Mouse (Mus musculus) stomach, embryonic 15.5 days (tissue): ENCODE data around the gene Man2b1. TPM values are rescaled to one million over a fixed set of nuclear protein-coding genes. Genes with fewer than 3 reads are reported as not detected.

ENCODE experiments used
- ATAC-seq: fragments of 200-750 bp; cut with Nextera tagmentation; 2 replicates; pipeline ENCODE4 v1.8.0; 2017; ENCODE audit warnings: low read depth, moderate number of reproducible peaks, moderate TSS enrichment; ENCODE audit not compliant: insufficient read depth, low FRiP score
- H3K27ac ChIP-seq: fragments of 300-500 bp; sonication (generic); 2 replicates; pipeline ENCODE4 v1.5.1; 2015; ENCODE audit warnings: mild to moderate bottlenecking, inconsistent platforms
- H3K27me3 ChIP-seq: fragments of 300-500 bp; sonication (generic); replicated peaks from 2 replicates; pipeline ENCODE4 v1.6.1; 2015; ENCODE audit warnings: inconsistent platforms
- H3K36me3 ChIP-seq: fragments of 300-500 bp; sonication (generic); 2 replicates; pipeline ENCODE4 v1.6.1; 2015; ENCODE audit warnings: inconsistent platforms
- H3K4me1 ChIP-seq: fragments of 300-500 bp; sonication (generic); 2 replicates; pipeline ENCODE4 v1.6.1; 2015; ENCODE audit warnings: inconsistent platforms
- H3K4me2 ChIP-seq: fragments of 300-500 bp; sonication (generic); 2 replicates; pipeline ENCODE4 v1.6.1; 2015; ENCODE audit warnings: mild to moderate bottlenecking, inconsistent platforms
- H3K4me3 ChIP-seq: fragments of 300-500 bp; sonication (generic); replicated peaks from 2 replicates; pipeline ENCODE4 v1.5.1; 2015; ENCODE audit warnings: inconsistent platforms
- H3K9ac ChIP-seq: fragments of 300-500 bp; sonication (generic); 2 replicates; pipeline ENCODE4 v1.6.1; 2015; ENCODE audit warnings: inconsistent platforms
- H3K9me3 ChIP-seq: fragments of 300-500 bp; sonication (generic); 2 replicates; pipeline ENCODE4 v1.6.1; 2016; ENCODE audit warnings: inconsistent platforms
- WGBS: fragments of 180-500 bp; shearing (Covaris S2); methylation state at CpG from one replicate; pipeline ENCODE4 v1.1.7; 2015; 5-methylcytosine and 5-hydroxymethylcytosine counted together
- polyA plus RNA-seq: library from polyadenylated mRNA; unstranded; fragments of >200 nt; fragmentation: Nextera tagmentation; extraction: Ambion mirVana; gene quantifications from 2 replicates; pipeline ENCODE4 v1.2.1, GENCODE M21; 2015

The Man2b1 gene
- 45.1 and 55.7 TPM in 2 replicates for polyA plus RNA-seq

GRCm38 (mm10) chr8:85083108-85083813 lies at the start of gene Man2b1:
Gene Man2b1 (plus strand): TSS chr8:85083270.
- H3K9me3 ChIP-seq: no peaks in the 10 kb centered on the region
- peaks cover 27% of the 10 kb centered on the region for H3K4me1 ChIP-seq
- ATAC-seq: peak; percentile 88
- peak within 1 kb of the TSS; percentile 70 for H3K4me3 ChIP-seq
- H3K4me2 ChIP-seq: peak within 1 kb of the TSS; percentile 85
- peaks cover 19% of the 10 kb centered on the region for H3K36me3 ChIP-seq
- peak within 1 kb of the TSS; percentile 67 for H3K9ac ChIP-seq
- peak within 1 kb of the TSS; percentile 57; the same call in 1 of the 2 replicates for H3K27ac ChIP-seq
- under 1% methylated on average over 30 of the region's 30 CpGs for WGBS
- no peaks in the 10 kb centered on the region for H3K27me3 ChIP-seq

- Histone ChIP-seq H3K9me3 (no peaks in the 10 kb centered on the region), H3K27ac (no peak overlapping the region), H3K27me3 (no peaks in the 10 kb centered on the region), H3K4me3 (no peak overlapping the region), H3K4me1 (peaks cover 17% of the 10 kb centered on the region), H3K36me3 (peaks cover 37% of the 10 kb centered on the region), H3K9ac (no peak overlapping the region), H3K4me2 (no peak overlapping the region)
- no peak for ATAC-seq
- WGBS: 64% methylated on average over 1 of the region's 1 CpGs
These were observed 49.2 kb upstream of the Man2b1 start for GRCm38 (mm10) chr8:85033867-85034266.

- WGBS: 3% methylated on average over 13 of the region's 13 CpGs
- 0 out of 2 replicates have a peak overlapping the region, but pooled peaks have one; percentile 10 for H3K9ac ChIP-seq
- peaks cover 21% of the 10 kb centered on the region for H3K4me1 ChIP-seq
- H3K9me3 ChIP-seq: no peaks in the 10 kb centered on the region
- peak overlapping the region; percentile 100 for H3K27ac ChIP-seq
- peaks cover 30% of the 10 kb centered on the region for H3K36me3 ChIP-seq
- no peaks in the 10 kb centered on the region for H3K27me3 ChIP-seq
- peak overlapping the region; percentile 77 for H3K4me3 ChIP-seq
- H3K4me2 ChIP-seq: peak overlapping the region; percentile 84
- no peak for ATAC-seq
These were observed 48.3 kb upstream of the Man2b1 start for GRCm38 (mm10) chr8:85034764-85035163.

DNA sequence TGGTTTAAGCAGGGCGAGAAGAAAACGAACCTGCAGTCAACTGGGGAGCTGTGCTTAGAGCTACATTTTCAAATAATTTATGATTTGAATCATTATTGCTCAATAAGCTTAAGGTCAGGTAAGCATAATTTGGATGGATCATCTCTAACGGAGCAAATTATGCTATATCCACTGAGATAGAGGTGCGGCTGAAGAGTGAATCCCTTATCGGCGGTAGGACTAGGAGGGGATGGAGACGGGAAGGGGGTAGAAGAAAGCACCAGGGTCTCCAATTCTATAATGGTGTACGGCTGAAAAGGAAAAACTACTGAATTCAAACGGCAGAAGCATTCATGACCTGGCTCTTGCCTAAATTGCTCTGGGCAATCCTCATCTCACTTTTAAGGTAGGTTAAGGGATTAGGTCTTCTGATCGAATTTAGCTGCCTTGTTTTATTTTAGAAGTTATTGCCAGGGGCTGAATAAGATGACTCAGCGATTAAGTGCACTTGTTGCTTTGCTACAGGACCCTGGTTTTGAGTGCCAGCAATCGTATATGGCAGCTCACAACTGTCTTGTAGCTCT lies 47.8 kb upstream of the Man2b1 start:
- 5% methylated on average over 12 of the region's 12 CpGs for WGBS
- no peak for ATAC-seq
- H3K27ac ChIP-seq: peak overlapping the region; percentile 100
- peak overlapping the region; percentile 77 for H3K4me3 ChIP-seq
- no peaks in the 10 kb centered on the region for H3K9me3 ChIP-seq
- peak overlapping the region; percentile 87; the same call in 1 of the 2 replicates for H3K9ac ChIP-seq
- peaks cover 23% of the 10 kb centered on the region for H3K4me1 ChIP-seq
- H3K27me3 ChIP-seq: no peaks in the 10 kb centered on the region
- H3K4me2 ChIP-seq: peak overlapping the region; percentile 84
- H3K36me3 ChIP-seq: peaks cover 30% of the 10 kb centered on the region

DNA sequence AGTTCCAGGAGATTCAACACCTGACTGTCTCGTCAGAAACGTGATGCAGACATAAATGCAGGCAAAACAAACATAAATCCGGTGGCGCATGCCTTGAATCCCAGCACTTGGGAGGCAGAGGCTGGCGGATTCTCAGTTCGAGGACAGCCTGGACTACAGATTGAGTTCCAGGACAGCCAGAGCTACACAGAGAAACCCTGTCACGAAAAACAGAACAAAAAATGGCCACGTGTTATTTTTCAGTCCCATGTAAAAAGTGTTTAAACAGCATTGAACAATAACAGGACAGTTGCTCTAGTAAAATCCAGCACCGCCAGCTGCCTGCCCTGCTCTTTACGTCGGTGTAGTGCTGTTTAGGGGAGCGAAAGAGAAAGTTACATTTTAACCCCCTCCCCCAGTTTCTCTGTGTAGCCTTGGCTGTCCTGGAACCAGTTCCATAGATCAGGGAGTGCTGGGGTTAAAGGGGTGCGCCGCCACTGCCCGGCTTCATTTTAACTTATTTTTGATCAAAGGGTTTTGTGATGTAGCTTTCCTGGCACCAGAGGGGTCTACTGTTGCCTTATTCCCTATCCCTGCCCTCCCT lies 47.3 kb upstream of the Man2b1 start:
- ATAC-seq: no peak
- Histone ChIP-seq H3K9ac (peak overlapping the region; percentile 87), H3K27me3 (no peaks in the 10 kb centered on the region), H3K4me1 (peaks cover 23% of the 10 kb centered on the region), H3K36me3 (peaks cover 32% of the 10 kb centered on the region), H3K4me3 (peak overlapping the region; percentile 77), H3K4me2 (peak overlapping the region; percentile 84), H3K27ac (peak overlapping the region; percentile 100), H3K9me3 (no peaks in the 10 kb centered on the region)
- WGBS: under 1% methylated on average over 15 of the region's 15 CpGs

DNA sequence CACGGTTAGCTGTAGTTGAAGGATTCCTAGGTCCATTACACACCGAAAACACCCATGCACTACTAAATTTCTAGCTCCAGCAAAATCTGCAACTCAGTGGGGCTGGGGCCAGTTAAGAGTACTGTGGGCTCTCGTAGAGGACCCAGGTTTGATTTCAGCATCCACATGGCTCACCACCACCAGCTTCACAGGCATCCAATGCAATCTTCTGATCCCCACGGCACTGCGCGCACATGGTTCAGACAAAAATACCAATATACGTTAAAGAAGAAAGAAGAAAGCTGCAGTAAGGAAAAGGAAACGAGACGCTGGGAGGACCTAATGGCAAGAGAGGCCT lies 46.7 kb upstream of the Man2b1 start:
- H3K27ac ChIP-seq: peak overlapping the region; percentile 100
- peak overlapping the region; percentile 77 for H3K4me3 ChIP-seq
- H3K9ac ChIP-seq: peak overlapping the region; percentile 87
- peaks cover 33% of the 10 kb centered on the region for H3K36me3 ChIP-seq
- 0% methylated on average over 9 of the region's 9 CpGs for WGBS
- no peaks in the 10 kb centered on the region for H3K27me3 ChIP-seq
- no peaks in the 10 kb centered on the region for H3K9me3 ChIP-seq
- H3K4me1 ChIP-seq: peaks cover 23% of the 10 kb centered on the region
- H3K4me2 ChIP-seq: peak overlapping the region; percentile 84
- ATAC-seq: peak; percentile 16

- Histone ChIP-seq H3K4me2 (peak within 1 kb of the TSS; percentile 84), H3K27ac (peak within 1 kb of the TSS; percentile 100), H3K4me3 (peak within 1 kb of the TSS; percentile 77), H3K36me3 (peaks cover 30% of the 10 kb centered on the region), H3K9me3 (no peaks in the 10 kb centered on the region), H3K9ac (peak within 1 kb of the TSS; percentile 87), H3K27me3 (no peaks in the 10 kb centered on the region), H3K4me1 (peaks cover 23% of the 10 kb centered on the region)
- WGBS: 1% methylated on average over 59 of the region's 59 CpGs
- peak; percentile 91 for ATAC-seq
These were observed 46.2 kb upstream of the Man2b1 start, which contains the start of gene Tnpo2 for GRCm38 (mm10) chr8:85036718-85037365. Gene Tnpo2 (plus strand): TSS chr8:85036915.

DNA sequence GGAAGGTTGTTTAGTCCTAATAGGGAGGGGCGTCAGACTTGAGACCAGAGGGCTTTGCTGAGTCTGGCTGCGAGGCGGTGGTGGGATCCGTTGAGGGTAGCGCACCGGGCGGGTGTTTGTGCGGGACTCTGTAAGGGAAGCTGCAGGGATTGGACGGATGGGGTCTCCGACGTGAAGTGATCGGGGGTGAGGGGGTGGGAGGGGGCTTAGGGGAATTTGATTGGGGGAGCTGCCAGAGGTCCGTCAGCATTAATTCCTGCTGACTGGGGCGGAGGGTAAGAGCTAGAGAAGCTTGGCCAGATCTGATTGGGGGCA lies 45.7 kb upstream of the Man2b1 start:
- no peaks in the 10 kb centered on the region for H3K9me3 ChIP-seq
- 0% methylated on average over 14 of the region's 14 CpGs for WGBS
- H3K36me3 ChIP-seq: peaks cover 26% of the 10 kb centered on the region
- peak; percentile 15 for ATAC-seq
- peak overlapping the region; percentile 79 for H3K4me2 ChIP-seq
- peak overlapping the region; percentile 87 for H3K9ac ChIP-seq
- peak overlapping the region; percentile 77 for H3K4me3 ChIP-seq
- peaks cover 23% of the 10 kb centered on the region for H3K4me1 ChIP-seq
- H3K27me3 ChIP-seq: no peaks in the 10 kb centered on the region
- H3K27ac ChIP-seq: peak overlapping the region; percentile 100

DNA sequence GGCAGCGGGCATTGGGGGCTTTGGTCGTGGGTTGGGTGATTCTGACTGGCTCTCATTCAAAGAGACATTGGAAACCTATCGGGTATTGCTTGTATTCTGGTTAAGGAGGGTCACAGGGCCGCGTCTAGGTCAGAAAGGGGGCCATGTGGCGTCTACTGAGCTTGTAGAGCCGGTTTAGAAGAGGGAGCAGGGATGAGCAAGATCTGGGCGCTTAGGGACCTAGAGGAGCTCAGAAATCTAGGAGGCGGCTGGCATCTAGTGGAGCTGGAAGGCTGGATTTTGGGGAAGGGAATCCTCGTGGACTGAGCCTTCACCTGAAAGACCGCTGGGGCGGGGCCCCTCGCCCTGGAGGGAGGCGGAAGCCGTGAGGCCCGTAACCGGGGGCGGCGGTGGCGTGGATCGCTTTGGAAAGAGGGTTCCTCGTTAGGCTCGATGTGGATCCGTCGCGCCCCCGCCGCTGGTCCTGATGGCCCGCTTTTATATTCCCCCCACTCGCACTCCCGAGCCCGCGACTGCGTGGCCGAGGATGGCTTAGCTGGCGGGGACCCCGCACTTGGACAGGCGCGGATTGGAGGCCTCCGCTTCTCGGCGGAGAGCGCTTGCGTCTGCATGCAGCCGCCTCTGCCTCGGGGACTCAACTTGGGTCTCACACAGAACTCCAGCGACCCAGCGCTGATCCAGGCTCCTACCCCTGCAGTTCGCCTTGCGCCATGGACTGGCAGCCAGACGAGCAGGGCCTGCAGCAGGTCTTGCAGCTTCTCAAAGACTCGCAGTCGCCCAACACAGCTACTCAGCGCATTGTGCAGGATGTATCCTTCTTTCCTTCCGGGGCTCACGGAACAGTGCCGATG lies 45.2 kb upstream of the Man2b1 start:
- H3K27me3 ChIP-seq: no peaks in the 10 kb centered on the region
- ATAC-seq: peak; percentile 9; the same call in 1 of the 2 replicates
- H3K36me3 ChIP-seq: peaks cover 21% of the 10 kb centered on the region
- H3K4me3 ChIP-seq: peak overlapping the region; percentile 77
- WGBS: under 1% methylated on average over 51 of the region's 57 CpGs
- H3K9me3 ChIP-seq: no peaks in the 10 kb centered on the region
- H3K27ac ChIP-seq: peak overlapping the region; percentile 100
- peak overlapping the region; percentile 79 for H3K4me2 ChIP-seq
- H3K9ac ChIP-seq: peak overlapping the region; percentile 87
- H3K4me1 ChIP-seq: peaks cover 23% of the 10 kb centered on the region

- ATAC-seq: no peak
- H3K27me3 ChIP-seq: no peaks in the 10 kb centered on the region
- no peaks in the 10 kb centered on the region for H3K9me3 ChIP-seq
- H3K4me3 ChIP-seq: no peak overlapping the region
- H3K4me2 ChIP-seq: no peak overlapping the region
- WGBS: 88% methylated on average over 6 of the region's 6 CpGs
- no peak overlapping the region for H3K27ac ChIP-seq
- H3K36me3 ChIP-seq: peaks cover 75% of the 10 kb centered on the region
- no peak overlapping the region for H3K9ac ChIP-seq
- H3K4me1 ChIP-seq: peaks cover 13% of the 10 kb centered on the region; the same call in 1 of the 2 replicates
These were observed 39.5 kb upstream of the Man2b1 start for GRCm38 (mm10) chr8:85043619-85044018.

GRCm38 (mm10) chr8:85057367-85057766 lies 25.7 kb upstream of the Man2b1 start:
- H3K9ac ChIP-seq: no peak overlapping the region
- peaks cover 9% of the 10 kb centered on the region; the same call in 1 of the 2 replicates for H3K4me1 ChIP-seq
- no peak for ATAC-seq
- no peak overlapping the region for H3K4me2 ChIP-seq
- H3K9me3 ChIP-seq: no peaks in the 10 kb centered on the region
- H3K36me3 ChIP-seq: peaks cover 40% of the 10 kb centered on the region
- 81% methylated on average over 7 of the region's 7 CpGs for WGBS
- H3K27me3 ChIP-seq: no peaks in the 10 kb centered on the region
- H3K27ac ChIP-seq: no peak overlapping the region
- no peak overlapping the region for H3K4me3 ChIP-seq
